Mouse (Mus musculus) thymus, postnatal 0 days (tissue): ENCODE results near the gene Capn13. TPM values are rescaled to one million over a fixed set of nuclear protein-coding genes. Genes with fewer than 3 reads are reported as not detected.
"Not testable (repeated sequence)": the region's sequence is repeated elsewhere in the genome, so short reads cannot be mapped to it uniquely, and the experiment has no call there.

Experiments
- DNase-seq: peaks from one replicate; pipeline ENCODE4 v3.0.0-alpha.2; 2015; ENCODE audit warnings: low spot score
- polyA plus RNA-seq: library from polyadenylated mRNA; unstranded; fragments of >200 nt; fragmentation: Nextera tagmentation; extraction: Ambion mirVana; gene quantifications from 2 replicates; pipeline ENCODE4 v1.2.1, GENCODE M21; 2015

The Capn13 gene
- polyA plus RNA-seq, 1 experiment from 2014 or later: 0.29 TPM

GRCm38 (mm10) chr17:73282702-73283101, 118.0 kb downstream of the Capn13 start:
- not testable (repeated sequence) for DNase-seq

GRCm38 (mm10) chr17:73277770-73278169, 122.9 kb downstream of the Capn13 start:
- no peak for DNase-seq

- no peak for DNase-seq
Observed at GRCm38 (mm10) chr17:73275066-73275465, 125.6 kb downstream of the Capn13 start.

- peak; percentile 62 for DNase-seq
Observed at GRCm38 (mm10) chr17:73273809-73274208, 126.9 kb downstream of the Capn13 start.

- no peak for DNase-seq
Observed at GRCm38 (mm10) chr17:73271797-73272600, 128.7 kb downstream of the Capn13 start.

- DNase-seq: peak; percentile 30
Observed at GRCm38 (mm10) chr17:73270871-73271796, 129.5 kb downstream of the Capn13 start.

GRCm38 (mm10) chr17:73263077-73263501, 137.6 kb downstream of the Capn13 start:
- peak; percentile 68 for DNase-seq

GRCm38 (mm10) chr17:73262558-73262957, 138.1 kb downstream of the Capn13 start:
- no peak for DNase-seq

GRCm38 (mm10) chr17:73259258-73259657, 141.4 kb downstream of the Capn13 start:
- not testable (repeated sequence) for DNase-seq

- DNase-seq: peak; percentile 84
Observed at GRCm38 (mm10) chr17:73258620-73259019, 142.0 kb downstream of the Capn13 start.
